In the genomic region with DNA sequence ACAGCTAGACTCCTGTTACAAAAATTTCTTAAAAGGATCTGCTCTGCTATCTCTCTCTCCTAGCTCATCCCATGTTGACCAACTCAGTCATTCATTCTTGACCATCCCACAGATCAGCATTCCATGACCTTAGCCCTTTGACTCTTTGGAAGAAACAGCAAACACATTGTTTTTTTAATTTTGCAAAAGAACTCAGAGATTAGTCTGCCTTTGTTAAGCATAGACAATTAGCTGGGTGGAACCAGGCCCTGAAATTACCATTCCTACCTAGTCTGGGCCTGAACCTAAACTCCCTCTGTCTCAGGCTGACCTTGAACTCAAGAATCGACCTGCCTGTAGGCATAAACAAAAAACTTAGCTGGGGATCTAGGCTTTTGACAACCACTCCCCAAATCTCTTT, we compare ENCODE assay signal across 31 mouse cellular contexts. TPM values are rescaled to one million over a fixed set of nuclear protein-coding genes. Genes with fewer than 3 reads are reported as not detected.
A peak's percentile ranks its signal among the peaks of the same experiment; 100 is the strongest.
DNase-seq lines count a peak whose midpoint lies in the region; ATAC-seq and TF ChIP-seq lines count a peak whose summit lies in the region.
"Had no signal": no experiment of that assay in that cellular context is flagged by ENCODE, and none has a peak within 500 bp of the region (broad histone marks: within the 10 kb centered on the region; RNA-seq: fewer than 3 reads in every experiment).

No protein-coding gene starts in this region.

- no peaks in the 10 kb centered on the region for H3K79me2 ChIP-seq in liver, adult 2 months (ENCODE audit: control insufficient read depth, insufficient read depth, low read length)

- H3K36me3 ChIP-seq in liver, adult 2 months (ENCODE audit: control insufficient read depth, insufficient read depth, low read length), result no peaks in the 10 kb centered on the region
- no peaks in the 10 kb centered on the region for H3K36me3 ChIP-seq in hindbrain, embryonic 14.5 days (replicated peaks; ENCODE audit: control insufficient read depth, insufficient read depth)
- H3K36me3 ChIP-seq: embryonic facial prominence, embryonic 13.5 days; embryonic facial prominence, embryonic 15.5 days; forebrain, embryonic 10.5 days; forebrain, embryonic 12.5 days; G1E had no signal

- H3K4me3 ChIP-seq in liver, adult 2 months (ENCODE audit: insufficient read depth, low read depth, low read length), result no peak overlapping the region
- H3K4me3 ChIP-seq in hindbrain, embryonic 14.5 days (replicated peaks; ENCODE audit: low read length), result no peak overlapping the region
- H3K4me3 ChIP-seq: embryonic facial prominence, embryonic 13.5 days; embryonic facial prominence, embryonic 15.5 days; erythroblast, embryonic 14.5 days; forebrain, embryonic 10.5 days; forebrain, embryonic 12.5 days had no signal

- TF ChIP-seq POLR2A in liver, adult 2 months (IDR thresholded peaks at IDR 0.05; ENCODE audit: extremely low read depth, insufficient read depth, low read length), result no peak

- H3K9me3 ChIP-seq in hindbrain, embryonic 14.5 days (ENCODE audit: control insufficient read depth, low read length), result no peaks in the 10 kb centered on the region
- H3K9me3 ChIP-seq: embryonic facial prominence, embryonic 13.5 days; embryonic facial prominence, embryonic 15.5 days; forebrain, embryonic 10.5 days; forebrain, embryonic 12.5 days; G1E had no signal

- ATAC-seq in hindbrain, embryonic 14.5 days (ENCODE audit: low FRiP score), result no peak
- ATAC-seq: forebrain, embryonic 14.5 days; forebrain, embryonic 16.5 days; Patski had no signal

- H3K27ac ChIP-seq in liver, adult 2 months (replicated peaks; ENCODE audit: insufficient read depth, low read depth, low read length), result no peak overlapping the region
- no peak overlapping the region for H3K27ac ChIP-seq in hindbrain, embryonic 14.5 days
- H3K27ac ChIP-seq: embryonic facial prominence, embryonic 13.5 days; embryonic facial prominence, embryonic 15.5 days; forebrain, embryonic 10.5 days; forebrain, embryonic 12.5 days had no signal

- DNase-seq in liver, adult 2 months (ENCODE audit: extremely low read depth, low read depth, low spot score), result peak; percentile 3
- DNase-seq in liver, result no peak
- DNase-seq in ES-CJ7 (ENCODE audit: low read depth, low spot score), result peak; percentile 98
- peak; percentile 99 for DNase-seq in R1 (ENCODE audit: low read depth, low spot score)
- DNase-seq in ZHBTc4 (ENCODE audit: low read depth, low spot score), result peak; percentile 96
- no peak for DNase-seq in urinary bladder, postnatal 36 days (ENCODE audit: low spot score in 2 of 2)
- no peak for DNase-seq in thymus, postnatal 36 days
- DNase-seq in hindbrain, embryonic 14.5 days (ENCODE audit: low spot score), result no peak
- DNase-seq: adrenal gland, adult 2 months; adrenal gland, postnatal 10 days; adrenal gland, postnatal 25 days; cerebellum, adult 11 months; cerebellum, adult 18-20 months; cerebellum, adult 8-10 months; cerebellum, adult 9-11 months; cerebellum, postnatal 14 days; cerebellum, postnatal 36 days; embryo, embryonic 11 days had no signal

- H3K27me3 ChIP-seq in liver, adult 2 months (ENCODE audit: control insufficient read depth, insufficient read depth, low read length), result no peaks in the 10 kb centered on the region
- H3K27me3 ChIP-seq in hindbrain, embryonic 14.5 days (ENCODE audit: control insufficient read depth, insufficient read depth, low read length), result no peaks in the 10 kb centered on the region
- H3K27me3 ChIP-seq: embryonic facial prominence, embryonic 13.5 days; embryonic facial prominence, embryonic 15.5 days; forebrain, embryonic 12.5 days; Patski had no signal

- 39% methylated on average over 1 of the region's 1 CpGs for WGBS in liver, adult 2 months
- 46% methylated on average over 1 of the region's 1 CpGs for WGBS in hindbrain, embryonic 14.5 days

- H3K4me2 ChIP-seq in hindbrain, embryonic 14.5 days (replicated peaks), result no peak overlapping the region
- H3K4me2 ChIP-seq: embryonic facial prominence, embryonic 13.5 days; embryonic facial prominence, embryonic 15.5 days; forebrain, embryonic 12.5 days had no signal

- no peak overlapping the region for H3K9ac ChIP-seq in liver, adult 2 months (ENCODE audit: low read depth, low read length)
- H3K9ac ChIP-seq in hindbrain, embryonic 14.5 days, result no peak overlapping the region
- H3K9ac ChIP-seq: embryonic facial prominence, embryonic 13.5 days; embryonic facial prominence, embryonic 15.5 days; forebrain, embryonic 12.5 days had no signal

- no peaks in the 10 kb centered on the region for H3K4me1 ChIP-seq in liver, adult 2 months (ENCODE audit: control insufficient read depth, insufficient read depth, low read length)
- H3K4me1 ChIP-seq in hindbrain, embryonic 14.5 days (replicated peaks; ENCODE audit: control insufficient read depth, insufficient read depth, low read length), result no peaks in the 10 kb centered on the region
- H3K4me1 ChIP-seq: embryonic facial prominence, embryonic 13.5 days; embryonic facial prominence, embryonic 15.5 days; forebrain, embryonic 10.5 days; forebrain, embryonic 12.5 days had no signal

- TF ChIP-seq CTCF in liver, adult 2 months (IDR thresholded peaks at IDR 0.05; ENCODE audit: low read depth, low read length), result no peak

RNA-seq across cellular contexts. Expression of a gene that starts 38.8 kb away (rescaled TPM):
- total RNA-seq in liver, adult 2 months (2014; rRNA removed), result not detected in 2 replicates
- polyA plus RNA-seq in liver, adult 2 months (2012; rRNA removed), result not detected in 2 replicates
- not detected in 2 replicates for polyA plus RNA-seq in hindbrain, embryonic 14.5 days (2014; fragmentation: Nextera tagmentation; extraction: Ambion mirVana)
- total RNA-seq: adrenal gland, adult 2 months; adrenal gland, postnatal 10 days; adrenal gland, postnatal 25 days; adrenal gland, postnatal 4 days; common myeloid progenitor, adult 5-6 weeks had no signal
- polyA plus RNA-seq: adrenal gland, adult 2 months; C2C12; embryonic facial prominence, embryonic 11.5 days; embryonic facial prominence, embryonic 13.5 days; embryonic facial prominence, embryonic 15.5 days; erythroblast, embryonic 14.5 days; forebrain, embryonic 10.5 days; forebrain, embryonic 14.5 days; forebrain, embryonic 16.5 days; G1E; Patski had no signal

RNA-seq across cellular contexts. Expression of a gene that starts 56.1 kb away (rescaled TPM):
- 20.1 and 23.4 TPM in 2 replicates for total RNA-seq in liver, adult 2 months (2014; rRNA removed)
- 4.4 and 5.1 TPM in 2 replicates for polyA plus RNA-seq in liver, adult 2 months (2012; rRNA removed)
- 23.6 and 26.8 TPM in 2 replicates for polyA plus RNA-seq in hindbrain, embryonic 14.5 days (2014; fragmentation: Nextera tagmentation; extraction: Ambion mirVana)

Comparison
In these comparisons a context has a peak if more than half of its experiments do, and no peak if none do; other contexts are left out.
1. DNase-seq: peak in liver, adult 2 months (single experiment), ES-CJ7 (single experiment), R1 (single experiment) and ZHBTc4 (single experiment); none in liver (single experiment), urinary bladder, postnatal 36 days (0 of 2), thymus, postnatal 36 days (0 of 2) and hindbrain, embryonic 14.5 days (single experiment).